Mouse (Mus musculus) hindlimb bud, embryonic 11.5 days (tissue): Measurements from ENCODE around the gene Siglec1.

Source experiments
- DNase-seq: peaks from one replicate; pipeline ENCODE4 v3.0.0-alpha.2; 2012; ENCODE audit warnings: low read depth, low spot score; ENCODE audit errors: extremely low spot score

Gene Siglec1

DNA sequence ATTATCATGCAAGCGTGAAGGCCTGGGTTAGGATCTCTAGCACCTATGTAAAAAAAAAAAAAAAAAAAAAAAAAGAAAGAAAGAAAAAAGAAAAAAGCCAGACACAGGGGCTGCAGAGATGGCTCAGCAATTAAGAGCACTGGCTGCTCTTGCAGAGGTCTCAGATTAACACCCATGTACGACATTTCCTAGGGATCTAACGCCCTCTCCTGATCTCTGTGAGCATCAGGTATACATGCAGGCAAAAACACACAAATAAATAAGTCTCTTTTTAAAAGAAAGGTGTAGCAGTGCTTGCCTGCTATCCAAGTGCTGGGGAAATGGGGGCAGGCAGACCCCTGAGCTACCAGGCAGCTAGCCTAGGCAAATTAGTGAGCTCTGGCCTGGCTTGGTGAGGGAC, 15.0 kb upstream of the Siglec1 start:
- no peak for DNase-seq

DNA sequence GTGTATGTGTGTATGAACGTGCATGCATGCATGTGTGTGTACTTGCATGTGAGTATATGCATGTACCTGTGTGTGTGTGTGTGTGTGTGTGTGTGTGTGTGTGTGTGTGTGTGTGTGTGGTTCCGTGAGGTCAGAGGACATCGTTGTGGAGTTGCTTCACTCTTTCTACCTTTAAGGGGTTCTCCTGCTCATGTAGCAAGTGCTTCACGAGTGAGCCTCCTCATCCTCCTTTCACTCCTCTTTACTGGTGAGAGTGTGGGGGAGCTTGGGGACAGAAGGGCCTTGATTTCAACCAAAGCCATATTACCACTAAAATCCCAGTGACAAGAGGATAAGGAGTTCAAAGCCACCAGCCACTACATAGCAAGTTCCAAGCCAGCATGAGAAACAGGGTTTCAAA, 10.5 kb upstream of the Siglec1 start:
- no peak for DNase-seq

DNA sequence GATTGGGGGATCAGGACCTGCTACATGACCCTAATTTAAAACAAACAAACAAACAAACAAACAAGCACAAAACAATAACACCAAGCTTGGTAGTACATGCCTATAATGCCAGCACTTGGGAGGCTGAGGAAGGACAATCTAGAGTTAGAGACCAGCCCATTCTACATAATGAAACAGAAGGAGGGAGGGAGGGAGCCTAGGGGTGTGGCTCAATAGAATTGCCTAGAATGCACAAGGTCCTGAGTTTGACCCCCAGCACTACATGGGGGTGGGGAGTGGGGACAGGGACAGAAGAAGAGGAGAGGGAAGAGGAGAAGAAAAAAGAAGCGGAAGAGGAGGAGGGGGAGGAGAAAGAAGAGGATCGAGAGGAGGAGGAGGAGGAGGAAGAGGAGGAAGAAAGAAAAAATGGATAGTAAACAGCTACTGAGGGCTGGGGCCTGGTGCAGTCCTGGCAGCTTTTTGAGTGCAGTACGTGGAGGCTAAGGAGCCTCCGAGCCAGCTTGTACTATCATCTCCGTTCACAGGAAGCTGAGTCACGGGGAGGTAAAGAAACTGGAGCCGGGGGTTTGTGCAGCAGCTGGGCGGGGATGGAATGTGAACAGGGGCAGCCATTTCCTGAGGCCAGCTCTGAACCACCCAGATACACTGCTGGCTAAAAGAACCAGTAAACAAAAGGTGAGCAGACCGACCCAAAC, 9.7 kb upstream of the Siglec1 start:
- peak; percentile 20 for DNase-seq

DNA sequence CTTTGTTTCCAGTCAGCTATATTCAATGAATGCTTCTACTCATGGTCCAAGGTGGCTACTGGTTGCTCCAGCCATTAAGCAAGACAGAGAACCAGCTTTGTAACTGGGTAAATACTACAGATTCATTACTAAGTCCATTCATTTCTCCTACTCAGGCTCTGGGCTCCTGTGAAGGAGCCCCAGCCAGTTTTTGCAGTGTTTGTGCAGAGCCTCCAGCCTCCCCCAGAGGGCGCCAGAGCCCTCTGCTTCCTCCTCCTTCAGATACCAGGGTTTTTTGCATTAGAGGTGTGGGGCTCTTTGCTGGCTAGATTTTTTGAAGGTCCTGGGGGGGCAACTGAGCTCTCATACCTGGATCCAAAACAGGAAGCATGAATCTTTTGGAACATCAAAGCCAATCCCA, 8.3 kb upstream of the Siglec1 start:
- peak; percentile 46 for DNase-seq

GRCm38 (mm10) chr2:131093577-131093976, 7.0 kb upstream of the Siglec1 start:
- DNase-seq: no peak

DNA sequence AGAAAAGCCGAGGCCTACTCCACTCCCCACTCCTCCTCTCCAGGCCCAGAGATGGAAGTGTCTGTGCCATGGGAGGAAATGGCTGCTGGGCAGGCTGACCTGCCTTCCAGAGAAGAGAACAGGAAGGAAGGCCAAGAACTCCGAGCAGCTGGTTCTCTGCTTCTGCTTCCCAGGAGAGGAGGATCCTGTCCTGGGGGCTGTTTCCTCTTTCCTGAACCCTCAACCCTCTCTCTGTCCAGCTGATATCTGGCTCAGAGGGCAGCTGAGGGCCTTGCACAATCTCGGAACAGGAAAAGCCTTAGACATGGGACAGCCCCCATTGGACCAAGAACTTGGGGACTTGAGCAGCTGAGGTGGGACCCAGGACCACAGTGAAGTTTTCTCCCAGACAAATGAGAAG, 4.3 kb upstream of the Siglec1 start:
- DNase-seq: no peak

DNA sequence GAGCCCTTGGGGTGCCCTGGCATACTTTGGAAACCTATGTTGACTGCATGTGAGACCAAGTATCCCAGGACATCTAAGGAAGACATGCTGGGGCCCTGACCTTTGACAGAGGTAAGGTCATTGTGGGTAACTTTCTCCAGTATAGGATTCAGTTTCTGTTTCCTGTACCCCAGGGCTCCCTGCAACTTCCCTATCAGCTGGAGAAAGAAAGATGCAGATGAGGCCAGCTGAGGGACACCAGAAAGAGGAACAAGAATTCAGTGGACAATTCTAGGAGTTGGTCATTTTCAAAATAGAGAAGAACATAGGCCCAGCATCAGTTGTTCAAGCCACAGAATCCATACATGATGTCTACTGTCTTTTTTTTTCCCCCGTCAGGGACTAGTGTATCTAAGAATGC, 3.1 kb upstream of the Siglec1 start:
- no peak for DNase-seq

DNA sequence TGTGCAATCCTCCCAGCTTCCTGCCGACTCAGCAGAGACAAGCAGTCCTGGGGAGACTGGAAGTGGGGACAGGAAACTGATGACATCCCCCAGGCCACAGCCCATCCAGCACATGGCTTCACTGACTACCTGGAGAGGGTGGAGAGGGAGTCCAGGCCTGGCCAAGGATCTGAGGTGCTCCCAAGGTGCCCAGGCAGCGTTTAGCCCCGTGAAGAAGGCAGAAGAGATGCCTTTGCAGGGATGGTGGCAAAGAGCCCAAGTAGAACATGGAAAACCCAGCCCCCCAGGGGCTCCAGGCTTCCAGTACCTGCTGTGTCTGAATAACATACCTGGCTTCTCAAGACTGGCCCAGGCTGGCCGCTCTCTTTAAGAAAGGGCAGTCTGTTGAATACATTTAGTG, 2.0 kb upstream of the Siglec1 start:
- no peak for DNase-seq

GRCm38 (mm10) chr2:131084206-131084605, 2.4 kb downstream of the Siglec1 start:
- no peak for DNase-seq

GRCm38 (mm10) chr2:131080507-131080906, 6.1 kb downstream of the Siglec1 start:
- no peak for DNase-seq

GRCm38 (mm10) chr2:131072536-131072935, 14.0 kb downstream of the Siglec1 start:
- DNase-seq: no peak

GRCm38 (mm10) chr2:131067481-131067880, 19.1 kb downstream of the Siglec1 start:
- DNase-seq: no peak

DNA sequence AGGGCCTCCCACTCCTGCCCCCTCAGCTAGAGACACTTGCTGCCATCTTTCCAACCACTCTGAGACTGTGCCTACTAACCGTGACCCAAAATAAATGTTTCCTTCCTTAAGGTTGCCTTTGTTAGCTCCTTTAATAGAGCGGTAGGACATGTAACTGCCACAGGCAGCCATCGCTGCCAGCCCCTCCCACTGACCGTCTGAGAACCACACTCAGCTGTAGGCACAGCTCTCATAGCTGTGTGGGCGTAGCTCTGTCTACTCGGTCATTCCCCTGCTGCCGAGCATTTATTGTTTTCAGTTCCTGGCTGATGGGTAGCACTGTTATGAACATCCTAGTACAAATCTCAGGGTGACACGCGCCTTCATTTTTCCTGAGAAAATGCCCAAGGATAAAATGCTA, 20.2 kb downstream of the Siglec1 start:
- no peak for DNase-seq

DNA sequence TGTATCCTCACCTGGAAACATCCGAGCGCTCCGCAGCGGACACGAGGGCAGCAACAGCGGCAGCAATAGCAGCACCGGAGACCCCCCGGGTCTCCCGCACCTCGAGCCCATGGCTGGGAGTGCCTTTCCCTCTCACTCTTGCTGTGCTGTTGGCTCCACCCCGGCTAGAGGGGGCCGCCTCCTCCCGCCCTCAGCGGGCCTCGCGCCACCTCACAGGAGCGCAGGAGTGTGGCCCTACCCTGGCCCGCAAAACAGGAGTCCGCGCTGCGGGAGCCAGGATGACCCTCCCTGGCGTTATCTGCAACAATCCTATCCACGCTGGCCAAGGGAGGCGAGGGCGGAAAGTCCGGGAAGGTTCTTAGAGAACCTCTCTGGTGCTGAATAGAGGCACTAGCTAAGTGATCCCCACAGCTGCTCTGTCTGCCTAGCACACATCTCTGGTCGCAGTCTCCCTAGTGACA, 23.1 kb downstream of the Siglec1 start, which contains the start of gene Adam33:
TSS of gene Adam33 (minus strand) at position 411 of the 461 bp plus-strand sequence.
- DNase-seq: no peak

- DNase-seq: no peak
These were observed 25.0 kb downstream of the Siglec1 start for GRCm38 (mm10) chr2:131061607-131062006.

DNA sequence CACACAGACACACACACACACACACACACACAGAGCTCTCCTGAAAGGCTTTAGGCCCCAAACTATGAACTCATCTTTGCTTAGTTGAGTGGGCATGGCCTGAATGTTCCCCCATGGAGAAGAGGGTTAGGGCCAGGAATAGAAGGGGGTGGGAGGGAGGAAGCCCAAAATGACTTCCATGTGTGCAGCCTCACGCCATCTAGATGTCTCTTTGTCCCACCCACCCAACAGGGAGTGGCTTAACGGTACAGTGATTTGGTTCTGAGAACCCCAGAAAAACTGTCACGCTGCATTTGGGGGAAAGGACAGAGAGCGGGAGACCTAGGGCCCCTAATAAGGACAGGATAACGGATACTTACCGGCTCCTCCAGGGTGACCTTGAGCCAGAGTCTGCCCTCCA, 25.8 kb downstream of the Siglec1 start:
- DNase-seq: no peak

DNA sequence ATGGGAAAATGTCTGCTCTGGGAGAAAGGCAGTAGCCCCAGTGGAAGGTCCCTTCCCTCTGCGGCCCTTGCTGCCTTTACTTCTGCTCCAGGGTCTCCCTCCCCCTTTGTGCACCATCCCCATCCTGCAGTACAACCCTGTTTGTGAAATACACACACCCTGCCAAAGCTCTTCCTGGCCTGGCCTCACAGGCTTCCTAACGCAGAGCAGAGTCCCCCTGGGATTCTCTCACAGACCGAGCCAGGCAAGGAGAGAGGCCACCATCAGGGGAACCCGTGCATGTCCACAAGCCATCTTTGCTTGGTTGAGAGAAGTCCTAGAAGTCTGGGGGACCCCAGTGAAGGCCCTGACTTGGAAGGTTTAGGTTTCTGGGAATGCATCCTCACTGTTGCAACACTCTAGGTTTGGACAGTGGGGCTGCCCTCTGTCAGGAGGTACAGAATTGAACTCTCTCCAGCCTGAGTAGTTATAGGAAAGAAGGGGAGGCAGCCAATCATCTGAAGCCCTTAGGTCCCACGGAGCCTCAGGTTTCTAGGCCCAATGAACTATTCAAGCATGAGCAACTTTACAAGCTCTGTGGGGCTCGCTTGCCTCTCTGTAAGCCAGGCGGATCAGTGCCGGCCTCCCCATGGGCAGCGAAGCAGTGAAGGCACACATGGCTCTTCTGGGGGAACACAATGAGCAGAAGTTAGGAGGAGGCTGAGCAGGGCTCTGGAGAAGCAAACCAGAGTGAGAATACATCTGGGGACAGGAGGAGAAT, 26.6 kb downstream of the Siglec1 start:
- DNase-seq: no peak

DNA sequence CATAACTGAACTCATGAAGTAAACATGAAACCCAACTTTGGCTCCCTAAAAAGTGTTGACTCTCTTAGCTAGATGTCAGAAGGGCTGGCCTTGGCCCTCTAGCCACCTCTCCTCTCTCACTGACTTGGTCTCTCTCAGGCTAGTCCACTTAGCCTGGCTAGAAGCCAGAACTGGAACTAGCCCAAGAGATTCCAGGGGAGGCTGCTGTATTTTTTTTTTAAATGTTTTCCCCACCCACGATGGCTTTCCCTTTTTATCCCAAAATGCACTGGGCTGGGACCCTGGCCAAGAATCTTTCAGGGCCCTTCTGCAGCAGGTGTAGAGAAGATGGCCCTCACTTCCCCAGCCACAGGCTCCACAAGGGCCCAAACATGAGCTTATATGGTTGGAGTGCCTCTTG, 27.2 kb downstream of the Siglec1 start:
- no peak for DNase-seq

DNA sequence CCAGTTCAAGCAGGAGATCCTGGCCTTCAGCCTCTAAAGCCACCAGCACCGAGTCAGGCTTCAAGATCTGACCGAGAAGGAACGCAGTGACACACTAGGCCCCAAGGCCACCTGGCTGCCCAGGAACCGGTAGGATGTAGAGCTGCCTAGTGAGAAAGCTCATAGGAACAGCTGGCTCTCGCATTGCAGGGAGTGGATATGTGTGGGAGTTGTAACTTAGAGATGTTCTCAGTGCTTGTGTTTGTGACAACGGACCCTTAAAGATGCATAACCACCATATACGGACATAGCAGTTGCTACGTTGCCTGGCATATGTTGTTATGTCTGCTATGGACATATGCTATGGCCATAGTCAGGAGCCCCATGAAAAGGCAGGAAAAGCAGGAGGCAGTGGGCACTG, 27.9 kb downstream of the Siglec1 start:
- DNase-seq: no peak

DNA sequence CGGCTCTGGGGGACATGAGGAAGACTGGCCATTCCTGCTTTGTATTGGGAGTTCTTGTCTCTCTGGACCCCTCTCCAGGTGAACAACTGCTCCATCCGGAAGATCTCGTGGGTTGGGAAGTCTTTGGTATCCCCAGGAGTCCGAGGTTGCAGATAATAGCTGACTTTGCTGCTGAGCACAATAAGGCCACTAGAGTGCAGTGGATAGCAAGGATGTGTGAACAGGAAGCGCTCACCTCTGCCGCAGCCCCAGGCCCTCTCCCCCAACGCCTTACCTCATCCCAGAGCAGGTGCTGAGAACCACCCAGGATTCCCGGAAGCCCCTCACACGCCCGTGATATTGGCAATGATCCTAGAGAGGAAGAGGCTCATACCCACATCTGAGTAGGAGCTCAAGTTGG, 30.4 kb downstream of the Siglec1 start:
- peak; percentile 39 for DNase-seq

DNA sequence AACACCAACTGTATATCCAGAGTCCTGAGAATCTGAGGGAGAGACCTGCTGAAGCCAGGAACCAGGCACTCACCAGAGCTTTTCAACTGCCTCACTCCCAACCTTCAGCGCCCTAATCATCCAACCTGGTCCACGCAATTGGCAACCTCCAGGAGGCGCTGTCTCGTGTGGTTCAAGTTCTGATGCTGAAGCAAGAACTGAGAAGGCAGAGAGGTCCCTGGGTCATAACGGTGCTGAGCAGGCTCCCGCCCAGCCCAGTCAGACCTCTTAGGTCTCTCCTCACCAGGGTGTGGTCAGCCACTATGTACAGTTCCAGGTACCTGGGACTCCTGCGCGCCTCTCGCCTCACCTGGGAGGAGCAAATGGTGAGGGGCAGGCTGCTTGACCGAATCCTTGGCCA, 30.9 kb downstream of the Siglec1 start:
- DNase-seq: peak; percentile 58

DNA sequence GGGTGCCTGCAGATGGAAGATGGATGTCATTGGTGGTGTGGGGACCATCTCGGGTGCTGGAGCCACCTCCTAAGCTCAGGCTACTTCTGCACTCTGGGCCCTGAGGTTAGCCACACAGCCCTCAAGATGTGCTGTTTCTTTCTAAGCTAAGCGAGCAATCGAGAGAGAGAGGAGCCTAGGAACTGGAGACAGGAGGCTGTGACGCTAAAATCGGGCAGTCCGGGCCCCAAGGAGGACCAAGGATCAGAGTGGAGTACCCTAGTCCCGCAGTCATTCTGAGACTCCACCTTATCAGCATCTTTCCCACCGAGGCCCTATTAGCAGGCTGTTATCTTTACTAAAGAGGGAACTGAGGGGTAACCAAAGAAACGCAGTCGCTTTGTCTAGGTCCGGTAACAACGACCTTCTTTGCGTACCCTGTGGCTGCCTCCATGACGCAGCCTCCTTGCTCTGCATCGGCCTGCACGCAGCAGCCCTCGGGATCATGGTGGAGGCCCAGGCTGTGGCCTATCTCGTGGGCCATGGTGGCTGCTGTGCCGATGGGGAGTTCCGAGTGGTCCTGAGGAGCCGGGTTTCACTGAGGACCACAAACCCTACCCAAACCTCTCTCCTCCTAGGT, 31.8 kb downstream of the Siglec1 start:
- no peak for DNase-seq
